Mouse (Mus musculus) ES-Bruce4 (cell line): ENCODE measurements around the gene Hoxc12. TPM values are rescaled to one million over a fixed set of nuclear protein-coding genes. Genes with fewer than 3 reads are reported as not detected.

Source experiments
- H3K27ac ChIP-seq: 2 replicates; pipeline ENCODE4 v1.5.1; 2012; ENCODE audit warnings: low read length, inconsistent platforms; ENCODE audit not compliant: insufficient read depth
- H3K27me3 ChIP-seq: 2 replicates; pipeline ENCODE4 v1.6.1; 2012; ENCODE audit warnings: mild to moderate bottlenecking, low read length, inconsistent platforms; ENCODE audit not compliant: control insufficient read depth, poor library complexity, insufficient read depth, severe bottlenecking
- H3K36me3 ChIP-seq: 2 replicates; pipeline ENCODE4 v1.6.1; 2012; ENCODE audit warnings: inconsistent platforms, mild to moderate bottlenecking, low read length, moderate library complexity; ENCODE audit not compliant: control insufficient read depth, poor library complexity, insufficient read depth, severe bottlenecking
- H3K4me1 ChIP-seq: one replicate; pipeline ENCODE4 v1.8.1; 2011; ENCODE audit warnings: low read length; ENCODE audit not compliant: control insufficient read depth, insufficient read depth
- H3K4me3 ChIP-seq: 2 replicates; pipeline ENCODE4 v1.5.1; 2011; ENCODE audit warnings: low read depth, mild to moderate bottlenecking, low read length
- H3K9ac ChIP-seq: 2 replicates; pipeline ENCODE4 v1.6.1; 2012; ENCODE audit warnings: low read depth, mild to moderate bottlenecking, inconsistent platforms; ENCODE audit not compliant: poor library complexity, severe bottlenecking
- H3K9me3 ChIP-seq: replicated peaks from 2 replicates; pipeline ENCODE4 v1.6.1; 2012; ENCODE audit warnings: mild to moderate bottlenecking, low read length, inconsistent platforms; ENCODE audit not compliant: control insufficient read depth, poor library complexity, insufficient read depth, severe bottlenecking
- CTCF ChIP-seq: IDR thresholded peaks from one replicate; pipeline ENCODE4 v1.8.1; 2011; ENCODE audit warnings: low read depth, low read length
- EP300 ChIP-seq: IDR thresholded peaks from 2 replicates; pipeline ENCODE4 v1.6.1; 2011; ENCODE audit warnings: low read depth, low read length; ENCODE audit not compliant: insufficient read depth
- POLR2A ChIP-seq: IDR thresholded peaks from one replicate; pipeline ENCODE4 v1.8.1; 2011; ENCODE audit warnings: low read length; ENCODE audit not compliant: insufficient read depth
- polyA plus RNA-seq: library from polyadenylated mRNA; stranded (reverse); fragments of >200 nt; gene quantifications from 2 replicates; pipeline ENCODE4 v1.2.4, GENCODE M21; 2011; ENCODE audit warnings: low read depth; ENCODE audit not compliant: missing spikeins, insufficient read depth, insufficient read length

Gene Hoxc12
- polyA plus RNA-seq, 1 experiment = not detected

DNA sequence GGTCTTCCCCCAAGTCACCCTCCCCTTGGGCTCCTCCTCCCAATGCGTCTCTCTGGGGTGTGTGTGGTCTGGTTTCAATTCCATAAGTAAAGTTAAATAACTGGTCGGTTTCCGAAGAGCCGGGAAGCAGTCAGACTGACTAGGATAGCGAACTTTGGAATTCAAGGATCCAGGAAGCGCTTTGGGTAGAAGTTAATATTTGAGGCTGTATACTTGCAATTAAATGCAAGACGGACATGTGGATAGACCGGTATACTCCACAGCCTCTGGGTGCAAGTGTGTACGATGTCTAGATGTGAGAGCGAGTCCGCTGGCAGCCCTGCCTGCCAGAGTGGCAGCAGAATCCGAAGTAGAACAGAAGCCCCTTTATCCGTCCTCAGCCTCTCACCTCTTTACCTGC lies 25.9 kb downstream of the Hoxc12 start:
- Histone ChIP-seq H3K36me3 (no peaks in the 10 kb centered on the region), H3K4me3 (no peak overlapping the region), H3K27me3 (peaks cover 51% of the 10 kb centered on the region), H3K9me3 (no peaks in the 10 kb centered on the region), H3K4me1 (no peaks in the 10 kb centered on the region), H3K9ac (no peak overlapping the region), H3K27ac (no peak overlapping the region)
- no peak for TF ChIP-seq EP300
- no peak for TF ChIP-seq CTCF
- TF ChIP-seq POLR2A = no peak

DNA sequence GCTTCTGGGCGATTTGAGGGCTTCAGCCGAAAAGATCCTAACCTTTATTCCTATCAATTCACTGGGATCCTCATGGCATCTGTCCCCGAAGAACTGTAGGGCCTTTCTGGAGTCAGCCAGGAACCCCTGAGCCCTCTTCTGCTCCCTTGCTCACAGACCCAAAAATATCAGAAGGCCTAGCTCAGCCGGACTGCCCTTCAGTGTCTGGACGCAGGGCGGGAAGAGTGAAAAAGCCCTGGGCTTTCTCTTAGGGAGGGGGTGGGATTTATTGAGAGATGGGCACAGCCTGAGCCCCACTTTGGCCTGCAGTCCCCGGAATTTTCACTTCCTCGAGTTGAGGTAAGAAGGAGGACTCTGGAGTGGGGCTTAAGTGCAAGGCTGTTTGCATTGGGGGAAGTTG lies 26.7 kb downstream of the Hoxc12 start:
- no peak overlapping the region for H3K27ac ChIP-seq
- no peak overlapping the region for H3K9ac ChIP-seq
- H3K27me3 ChIP-seq = peaks cover 46% of the 10 kb centered on the region
- TF ChIP-seq EP300 (no peak), POLR2A (no peak), CTCF (no peak)
- H3K36me3 ChIP-seq = no peaks in the 10 kb centered on the region
- H3K9me3 ChIP-seq = no peaks in the 10 kb centered on the region
- no peaks in the 10 kb centered on the region for H3K4me1 ChIP-seq
- H3K4me3 ChIP-seq = no peak overlapping the region

GRCm38 (mm10) chr15:102963671-102964640 lies 27.4 kb downstream of the Hoxc12 start:
- peaks cover 51% of the 10 kb centered on the region for H3K27me3 ChIP-seq
- H3K27ac ChIP-seq = no peak overlapping the region
- H3K4me1 ChIP-seq = no peaks in the 10 kb centered on the region
- H3K36me3 ChIP-seq = no peaks in the 10 kb centered on the region
- H3K9me3 ChIP-seq = no peaks in the 10 kb centered on the region
- TF ChIP-seq POLR2A (no peak), CTCF (no peak), EP300 (no peak)
- no peak overlapping the region for H3K4me3 ChIP-seq
- no peak overlapping the region for H3K9ac ChIP-seq

GRCm38 (mm10) chr15:102965003-102965891 lies 28.7 kb downstream of the Hoxc12 start:
- Histone ChIP-seq H3K4me1 (no peaks in the 10 kb centered on the region), H3K27ac (no peak overlapping the region), H3K36me3 (no peaks in the 10 kb centered on the region), H3K4me3 (no peak overlapping the region), H3K27me3 (peaks cover 48% of the 10 kb centered on the region), H3K9ac (no peak overlapping the region), H3K9me3 (no peaks in the 10 kb centered on the region)
- TF ChIP-seq EP300 = no peak
- TF ChIP-seq CTCF = no peak
- no peak for TF ChIP-seq POLR2A

DNA sequence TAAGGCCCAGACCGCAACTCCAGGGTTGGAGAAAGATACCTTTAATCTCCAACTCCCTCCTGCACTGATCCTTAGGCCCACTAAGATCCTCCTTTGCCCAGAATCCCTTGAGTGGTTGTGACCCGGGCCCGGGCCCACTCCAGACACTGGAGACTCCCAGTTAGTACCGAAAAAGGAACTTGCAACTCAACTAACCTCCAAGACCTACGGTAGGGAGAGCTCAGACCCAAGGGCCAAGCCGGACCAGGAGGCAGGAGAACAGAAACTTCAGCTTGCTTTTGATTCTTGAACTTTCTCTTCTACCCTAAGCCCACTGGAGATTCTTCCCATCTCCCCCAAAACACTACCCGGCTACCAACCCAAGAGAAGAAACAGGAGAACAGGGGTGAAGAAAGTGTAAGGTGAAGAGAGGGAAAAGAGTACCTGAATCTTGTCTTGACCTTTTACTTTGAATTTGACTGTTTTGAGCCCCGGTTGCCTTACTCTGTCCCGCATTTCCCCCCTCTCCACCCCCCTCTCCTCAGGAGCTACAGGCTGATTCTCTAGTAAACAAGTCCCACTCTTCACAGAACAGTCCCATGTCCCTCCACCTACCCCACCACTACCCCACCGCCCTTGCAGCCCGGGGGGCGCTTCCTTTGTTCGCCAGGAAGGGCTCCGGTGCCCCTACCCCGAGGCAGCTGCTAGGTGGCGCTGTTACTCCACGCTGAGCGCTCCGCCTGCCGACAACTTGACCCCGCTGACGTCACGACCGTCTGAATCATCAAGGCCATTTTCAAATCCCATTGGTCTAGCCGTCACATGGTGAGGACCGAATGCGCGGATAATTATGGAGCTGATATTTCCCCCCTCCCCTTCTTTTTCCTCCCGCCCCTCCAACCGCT lies 29.6 kb downstream of the Hoxc12 start:
- no peak overlapping the region for H3K27ac ChIP-seq
- H3K9ac ChIP-seq = no peak overlapping the region
- no peaks in the 10 kb centered on the region for H3K36me3 ChIP-seq
- TF ChIP-seq POLR2A (no peak), EP300 (0 out of 2 replicates have a peak, but pooled peaks have one; percentile 41), CTCF (peak; percentile 89)
- H3K9me3 ChIP-seq = no peaks in the 10 kb centered on the region
- no peak overlapping the region for H3K4me3 ChIP-seq
- H3K27me3 ChIP-seq = peaks cover 48% of the 10 kb centered on the region
- no peaks in the 10 kb centered on the region for H3K4me1 ChIP-seq
